Mouse (Mus musculus) adrenal gland, adult 2 months (tissue): ENCODE measurements around the gene Inpp5a. TPM values are rescaled to one million over a fixed set of nuclear protein-coding genes. Genes with fewer than 3 reads are reported as not detected.
A peak's percentile ranks its signal among the peaks of the same experiment; 100 is the strongest.

ENCODE experiments used
- DNase-seq: peaks from one replicate; pipeline ENCODE4 v3.0.0; 2021
- long read RNA-seq: library from polyadenylated mRNA; stranded (forward); transcript quantifications from one replicate; pipeline ENCODE4 v2.0.0, GENCODE M21; 2021
- polyA plus RNA-seq: library from polyadenylated mRNA; depleted of rRNA; stranded (reverse); fragments of >200 nt; gene quantifications from 2 replicates; pipeline ENCODE4 v1.2.3, GENCODE M21; 2012; rRNA removed
- total RNA-seq, 2 experiments: library from RNA; stranded (reverse); gene quantifications; 2 replicates each; pipeline ENCODE4 v1.2.3; 2021

The Inpp5a gene
- total RNA-seq: 100 to 1,000 TPM in 1 of 2 experiments, 10 to 100 TPM in 1; 89.7 to 103 TPM
- 41.5 and 46.2 TPM in 2 replicates for polyA plus RNA-seq
- long read RNA-seq, transcript Inpp5a-203 (16 exons, 2,826 nt): major isoform, 85 of 109 reads
- long read RNA-seq, transcript Inpp5a-201 (16 exons, 2,774 nt): minor isoform, 6 of 109 reads
- long read RNA-seq, partial matches to known transcripts: 6 of 109 reads
- long read RNA-seq, other reads (novel, unspliced or antisense): 12 of 109 reads

DNA sequence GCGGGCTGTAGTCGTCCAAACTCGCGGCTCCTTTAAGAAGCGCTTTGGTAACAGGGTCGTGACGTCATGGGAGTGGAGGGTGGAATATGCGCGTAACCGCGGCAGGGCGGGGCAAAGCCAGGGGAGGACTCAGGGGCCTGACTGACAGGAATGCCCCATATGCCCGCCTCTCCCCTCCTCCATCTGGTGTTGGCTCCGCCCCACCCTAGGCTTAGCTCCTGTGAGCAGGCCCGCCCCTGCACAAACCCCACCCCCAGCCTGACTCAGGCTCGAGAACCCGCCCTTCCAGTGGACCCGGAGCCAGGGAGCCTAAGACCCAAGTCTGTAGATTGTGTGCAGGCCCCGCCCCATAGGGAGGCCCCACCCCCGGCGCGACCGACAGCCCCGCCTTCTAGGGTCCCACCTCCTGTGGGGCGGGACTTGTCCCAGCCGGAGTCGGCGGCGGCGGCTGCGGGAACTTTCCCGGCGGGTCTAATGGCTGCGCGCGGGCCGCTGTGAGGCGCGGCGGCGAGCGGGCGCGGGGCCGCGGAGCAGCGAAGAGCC, at the start of gene Inpp5a:
Inpp5a (plus strand) TSS at position 440 of the 543 bp plus-strand sequence.
- DNase-seq: peak; percentile 100

DNA sequence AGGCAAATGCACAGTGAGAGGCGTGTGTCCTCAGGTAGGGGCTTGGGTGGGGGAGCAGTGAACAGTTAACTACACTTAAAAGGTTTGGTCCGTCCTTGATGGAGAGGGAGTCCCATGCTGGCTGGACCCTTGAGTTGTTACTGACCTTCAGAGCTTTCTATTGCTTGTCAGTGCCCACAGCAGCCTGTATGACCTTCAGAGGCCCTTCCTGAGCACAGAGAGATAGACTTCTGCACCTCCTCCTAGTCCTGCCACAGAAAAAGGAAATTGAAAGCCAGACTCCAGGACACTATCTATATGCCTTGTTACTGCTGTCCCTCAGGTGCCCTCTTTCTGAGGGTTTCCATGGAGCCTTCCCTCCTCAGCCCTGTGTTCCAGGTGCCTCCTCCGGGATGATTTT, 49.7 kb upstream of the Inpp5a start:
- peak; percentile 24 for DNase-seq

DNA sequence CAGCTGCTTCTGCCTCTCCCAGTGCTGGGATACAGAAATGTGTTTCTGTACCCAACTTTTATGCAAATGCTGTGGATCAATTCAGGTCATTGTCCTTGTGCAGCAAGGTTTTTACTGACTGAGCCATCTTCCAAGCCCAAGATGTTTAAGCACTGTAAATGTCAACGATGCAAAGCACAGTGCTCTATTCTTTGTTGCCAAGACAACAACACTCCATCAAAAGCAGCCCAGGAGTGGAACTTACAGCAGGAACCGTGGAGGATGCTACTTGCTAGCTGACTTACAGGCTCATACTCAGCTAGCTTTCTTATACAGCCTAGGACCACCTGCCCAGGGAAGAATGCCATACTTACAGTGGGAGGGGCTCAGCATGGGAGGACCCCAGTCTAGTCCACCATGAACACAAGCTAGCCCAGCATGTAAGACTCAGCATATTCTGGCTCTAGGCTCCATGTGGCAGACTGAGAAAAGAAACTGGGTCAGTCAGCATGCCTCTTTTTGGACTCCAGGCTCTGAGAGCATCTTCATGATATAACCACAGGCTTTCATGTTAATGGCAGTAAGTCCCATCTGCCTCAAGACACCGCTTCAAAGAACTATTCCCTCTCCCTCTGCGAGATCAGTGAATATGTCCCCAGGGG, 47.8 kb upstream of the Inpp5a start:
- DNase-seq: no peak

DNA sequence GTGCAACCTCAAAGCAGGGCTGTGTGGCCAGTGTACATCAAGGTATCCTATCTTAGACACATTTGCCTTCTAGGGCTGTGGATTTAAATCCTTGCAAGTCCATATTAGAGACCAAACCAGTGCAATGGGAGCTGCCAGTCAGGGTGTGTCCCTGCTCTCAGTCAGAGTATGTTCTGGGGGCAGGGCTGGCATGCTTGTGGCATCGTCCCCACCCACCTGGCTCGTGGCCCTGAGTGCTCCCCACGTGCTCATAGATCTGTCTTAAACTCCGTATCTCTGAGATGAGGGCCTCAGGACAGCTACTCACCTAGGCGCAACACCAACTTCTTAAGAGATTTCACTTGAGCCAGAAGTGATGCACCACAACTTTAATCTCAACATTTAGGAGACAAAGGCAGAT, 46.1 kb upstream of the Inpp5a start:
- no peak for DNase-seq

DNA sequence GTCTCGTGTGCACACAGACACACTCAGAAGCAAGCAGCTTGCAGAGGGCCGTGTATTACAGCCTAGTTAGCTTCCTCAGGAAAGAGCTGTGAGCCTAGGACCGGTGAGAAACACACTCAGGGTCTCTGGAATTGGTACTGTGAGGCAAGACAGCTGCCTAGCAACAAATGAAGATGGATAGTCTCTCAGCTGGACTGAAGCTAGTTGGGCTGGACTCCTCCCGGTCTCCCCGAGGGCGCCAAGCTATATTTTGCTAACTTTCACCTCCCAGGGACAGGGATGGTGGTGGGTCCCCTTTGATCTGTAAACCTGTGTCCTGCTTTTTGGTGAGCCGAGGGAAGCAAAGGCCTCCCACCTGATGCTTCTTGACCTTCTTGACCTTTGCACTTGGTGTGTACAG, 41.9 kb upstream of the Inpp5a start:
- DNase-seq: no peak

DNA sequence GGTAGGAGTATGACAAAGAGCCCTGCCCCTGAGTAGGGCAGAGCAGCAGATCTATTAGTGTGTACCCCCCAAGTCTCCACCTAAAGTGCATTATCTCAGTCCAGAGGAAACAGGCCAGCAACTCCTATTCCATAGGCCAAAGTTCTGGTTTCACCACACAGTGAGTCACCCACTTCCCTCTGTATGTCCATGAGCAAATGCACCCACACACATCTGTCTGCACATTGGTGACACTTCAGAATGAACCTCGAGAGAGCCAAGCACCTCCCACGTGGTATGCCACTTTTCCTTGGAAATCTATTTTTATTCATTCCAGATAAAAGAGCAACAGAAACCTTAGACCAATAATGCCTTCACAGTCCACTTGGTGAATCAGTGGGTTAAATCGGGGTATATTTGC, 38.3 kb upstream of the Inpp5a start:
- DNase-seq: peak; percentile 35

DNA sequence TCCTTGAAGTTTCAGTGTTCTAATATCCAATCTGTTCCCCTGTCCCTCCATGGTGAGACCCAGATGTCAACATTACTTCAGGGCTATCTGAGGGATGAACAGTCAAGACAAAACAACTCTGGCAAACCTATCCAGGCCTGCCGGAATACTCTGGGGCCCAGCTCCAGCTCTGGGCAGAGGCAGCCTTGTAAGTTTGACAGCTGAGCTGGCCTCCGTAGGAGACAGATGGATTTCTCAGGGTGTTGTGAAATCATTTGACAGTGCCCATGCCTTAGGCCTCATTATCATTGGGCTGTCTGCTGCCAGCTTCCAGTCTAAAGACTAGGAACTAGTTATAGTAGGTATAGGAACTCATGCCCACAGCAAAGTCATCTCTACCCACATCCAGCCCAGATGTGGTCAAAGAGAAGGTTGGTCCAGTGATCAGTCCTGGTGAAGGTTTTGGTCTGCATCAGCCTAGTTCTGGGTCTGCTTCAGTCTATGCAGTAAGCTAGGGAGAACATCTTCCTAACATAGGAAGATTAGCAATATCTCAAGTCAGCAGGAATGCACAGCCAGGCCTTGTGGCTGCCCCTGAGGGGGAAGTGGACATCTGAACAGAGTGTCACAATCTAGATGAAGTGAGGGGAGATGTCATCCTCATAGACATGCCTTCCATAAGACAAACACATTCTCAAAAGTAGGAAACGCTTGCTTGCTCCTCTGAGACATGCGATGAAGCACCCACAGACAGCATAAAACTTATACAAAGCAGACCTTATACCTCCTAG, 34.4 kb upstream of the Inpp5a start:
- peak; percentile 69 for DNase-seq

DNA sequence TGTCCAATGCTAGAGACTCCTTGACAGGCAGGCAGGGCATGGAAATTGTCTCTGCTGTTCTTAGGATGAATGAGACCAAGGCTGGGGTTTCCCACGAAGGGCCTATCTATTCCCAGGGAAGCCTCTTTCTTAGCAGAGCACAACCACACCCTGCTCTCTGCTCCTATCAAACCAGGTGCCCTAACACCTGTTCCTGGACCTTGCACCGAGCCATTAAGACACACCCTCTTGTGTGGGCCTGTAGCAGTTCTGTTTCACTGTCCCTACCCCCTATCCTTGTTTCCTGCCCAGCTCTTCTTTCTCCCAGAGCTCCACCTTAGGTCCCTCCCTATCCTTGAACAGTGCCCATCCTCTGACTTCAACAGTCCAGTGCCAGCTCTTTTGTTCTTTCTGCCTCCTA, 31.9 kb upstream of the Inpp5a start:
- DNase-seq: no peak

DNA sequence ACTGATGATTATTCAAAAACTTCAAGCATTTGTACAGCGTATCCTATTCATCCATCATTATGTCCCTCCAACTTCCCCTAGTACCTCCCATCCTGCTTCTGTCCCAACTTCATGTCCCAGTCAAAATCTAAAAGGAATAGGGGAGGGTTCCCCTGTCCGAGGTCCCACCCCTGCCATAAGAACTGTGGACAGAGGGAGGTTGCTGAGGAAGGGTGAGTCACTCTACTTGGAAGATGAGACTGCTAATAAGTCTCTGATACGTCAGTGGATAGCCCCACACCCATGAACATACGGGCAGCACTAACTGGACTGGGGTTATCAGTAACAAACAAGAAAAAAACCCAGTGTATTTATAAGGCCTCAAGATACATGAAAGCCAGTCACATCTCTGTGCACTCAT, 29.0 kb upstream of the Inpp5a start:
- peak; percentile 75 for DNase-seq

DNA sequence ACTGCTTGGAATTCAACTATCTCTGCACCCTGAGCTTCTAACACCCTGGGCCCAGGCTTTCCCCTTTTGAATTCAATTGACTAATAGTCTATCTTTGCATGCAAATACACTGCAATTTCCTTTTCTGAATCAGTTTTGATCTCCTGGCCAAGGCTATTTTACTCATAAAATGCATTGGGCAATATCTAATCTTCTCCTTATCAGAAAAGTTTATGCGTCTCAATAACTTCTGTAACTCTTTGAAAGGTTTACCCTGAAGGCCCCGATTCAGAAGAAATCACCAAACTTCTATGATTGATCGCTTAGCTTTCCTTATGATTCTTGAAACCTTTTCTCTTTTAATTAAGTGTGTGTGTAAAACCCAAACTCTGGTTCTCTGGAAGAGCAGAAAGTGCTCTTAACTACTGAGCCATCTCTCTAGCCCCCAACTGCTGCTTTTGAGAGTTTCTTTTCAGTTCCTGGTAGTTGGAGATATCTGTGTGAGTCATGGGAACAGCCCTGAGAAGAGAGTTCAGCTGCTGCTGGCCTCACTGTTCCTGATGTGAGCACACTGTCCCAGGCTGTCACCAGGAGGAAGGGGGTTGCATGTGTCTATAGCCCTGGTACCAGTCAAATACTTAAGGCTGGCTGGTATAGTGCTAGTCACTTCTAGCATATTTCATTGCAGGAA, 27.9 kb upstream of the Inpp5a start:
- peak; percentile 61 for DNase-seq

DNA sequence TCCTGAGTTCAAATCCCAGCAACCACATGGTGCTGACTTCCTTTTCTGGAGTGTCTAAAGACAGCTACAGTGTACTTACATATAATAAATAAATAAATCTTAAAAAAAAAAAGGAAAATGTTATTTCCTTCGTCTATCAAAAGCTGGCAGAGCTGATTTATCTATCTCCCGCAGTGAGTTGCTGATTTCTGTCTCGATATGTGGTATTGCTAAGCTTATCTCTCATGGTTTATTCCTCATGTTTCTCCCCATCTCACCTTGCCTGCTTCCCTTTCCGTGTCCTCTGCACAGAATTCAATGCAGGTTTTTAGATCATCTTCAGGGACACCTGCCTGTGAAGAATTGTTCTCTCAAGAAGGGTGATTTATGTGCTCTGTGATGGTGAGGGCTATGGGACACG, 27.1 kb upstream of the Inpp5a start:
- no peak for DNase-seq

DNA sequence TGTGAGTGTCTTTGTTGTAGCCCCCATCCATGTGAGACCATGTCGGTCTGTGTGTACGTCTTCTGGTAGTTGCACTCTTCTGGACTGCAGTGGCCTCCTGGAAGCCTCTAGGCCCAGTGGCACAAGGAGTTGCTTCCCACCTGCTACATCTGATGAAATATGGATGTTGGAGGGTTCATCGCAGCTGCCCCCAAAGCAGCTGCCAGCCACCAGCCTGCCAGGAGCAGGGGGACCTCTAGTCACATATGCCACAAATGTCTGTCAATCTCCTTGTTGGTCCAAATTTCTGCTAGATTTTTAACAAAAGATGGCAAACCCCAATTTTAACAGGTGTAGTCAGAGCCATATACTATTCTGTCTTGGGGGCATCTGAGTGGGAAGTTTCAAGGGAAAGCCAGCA, 26.4 kb upstream of the Inpp5a start:
- DNase-seq: no peak

DNA sequence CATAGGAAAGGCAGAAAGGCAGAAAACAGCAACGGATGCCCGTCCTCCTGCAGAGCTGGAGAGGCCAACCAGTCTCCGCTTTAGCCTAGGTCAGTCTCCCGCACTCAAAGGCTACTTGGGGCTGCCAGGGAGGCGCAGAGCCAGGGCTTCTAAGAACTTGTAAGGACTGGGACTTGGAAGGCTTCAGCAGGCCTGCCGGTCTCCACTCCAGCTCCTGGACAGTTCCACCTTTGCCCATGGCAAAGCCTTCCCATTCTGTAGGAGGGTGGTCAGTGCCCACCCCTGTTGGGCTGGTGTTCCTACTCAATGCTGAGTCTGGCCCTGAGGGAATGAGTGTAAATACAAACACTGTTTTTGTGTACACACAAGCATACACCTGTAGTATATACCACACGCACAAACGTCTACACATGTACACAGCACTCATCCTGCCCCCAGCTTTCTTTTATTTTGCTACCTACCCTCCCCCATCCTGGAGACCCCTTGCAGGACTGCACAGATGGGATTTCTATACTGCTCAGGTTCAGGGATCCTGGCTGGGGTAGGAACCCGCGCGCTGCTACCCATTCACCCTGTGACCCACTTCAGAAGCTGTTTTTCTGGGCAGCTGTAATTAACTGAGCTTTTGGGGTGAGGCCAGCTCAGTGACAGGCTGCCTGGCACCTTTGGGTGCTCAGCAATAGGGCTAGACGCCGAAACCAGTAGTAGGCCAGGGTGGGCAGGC, 25.5 kb upstream of the Inpp5a start:
- peak; percentile 57 for DNase-seq

DNA sequence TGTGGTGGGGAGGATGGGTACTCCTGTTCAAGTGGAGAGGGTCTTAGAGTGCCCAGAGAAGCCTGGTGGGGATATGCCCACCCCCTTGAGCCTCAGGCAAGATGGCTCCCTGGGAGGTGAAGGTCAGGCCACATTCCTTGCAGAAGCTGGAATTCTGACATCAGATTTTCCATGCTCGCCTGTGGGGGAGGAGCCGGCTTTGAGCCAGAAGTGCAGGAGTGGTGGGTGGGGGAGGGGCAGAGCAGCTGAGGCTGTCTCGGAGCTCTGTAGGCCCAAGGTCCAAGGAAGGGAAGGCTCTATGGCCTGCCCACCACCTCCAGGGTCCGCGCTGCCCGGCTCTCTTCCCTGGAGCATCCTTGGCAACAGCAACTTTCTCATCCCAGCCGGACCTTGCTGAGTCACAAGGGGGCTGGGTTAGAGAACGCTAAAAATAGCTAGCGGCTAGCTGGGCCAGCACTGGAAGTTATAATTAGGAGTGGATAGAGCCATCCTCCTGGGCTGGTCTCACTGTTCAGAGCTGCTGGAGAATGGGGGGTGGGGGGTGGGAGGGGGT, 24.8 kb upstream of the Inpp5a start:
- peak; percentile 94 for DNase-seq

DNA sequence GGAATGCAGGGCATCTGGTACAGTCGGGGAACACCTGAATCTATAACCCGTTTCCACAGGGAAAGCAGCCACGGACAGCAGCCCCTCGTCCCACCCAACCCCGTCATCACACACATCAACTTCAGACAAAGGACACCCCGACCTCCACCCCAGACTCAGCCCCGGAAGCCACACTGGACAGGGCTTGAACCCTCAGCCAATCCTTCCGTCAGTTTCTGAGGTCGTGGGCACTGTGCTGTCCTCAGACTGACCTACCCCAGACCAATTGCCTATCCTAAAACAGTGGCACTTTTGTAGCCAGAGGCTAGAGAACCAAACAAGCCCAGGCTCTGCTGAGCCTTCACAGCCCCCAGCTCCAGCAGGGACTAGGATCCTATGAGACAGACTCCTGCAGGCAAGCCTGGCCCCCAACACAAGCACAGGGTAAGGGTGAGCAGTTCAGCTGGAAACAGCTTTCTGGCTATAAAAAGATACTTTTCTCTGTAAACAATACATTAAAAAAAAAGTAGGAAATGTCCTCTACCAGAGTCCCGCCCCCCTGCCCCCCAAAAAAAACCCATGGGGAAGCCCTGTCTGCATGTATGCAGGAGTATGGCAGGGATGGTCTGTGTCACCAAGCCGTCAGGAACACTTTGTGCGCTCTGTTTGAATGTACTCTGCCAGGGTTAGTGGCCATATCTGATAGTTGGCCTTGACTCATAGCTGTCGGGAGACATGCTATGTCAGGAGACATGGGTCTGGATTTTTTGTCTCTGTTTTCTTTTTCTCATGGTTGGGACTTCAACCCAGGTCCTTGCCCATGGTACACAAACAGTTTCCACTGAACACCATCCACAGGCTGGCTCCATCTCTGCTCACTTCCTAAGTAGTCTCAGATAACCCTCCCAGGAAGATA, 23.7 kb upstream of the Inpp5a start:
- DNase-seq: peak; percentile 34

DNA sequence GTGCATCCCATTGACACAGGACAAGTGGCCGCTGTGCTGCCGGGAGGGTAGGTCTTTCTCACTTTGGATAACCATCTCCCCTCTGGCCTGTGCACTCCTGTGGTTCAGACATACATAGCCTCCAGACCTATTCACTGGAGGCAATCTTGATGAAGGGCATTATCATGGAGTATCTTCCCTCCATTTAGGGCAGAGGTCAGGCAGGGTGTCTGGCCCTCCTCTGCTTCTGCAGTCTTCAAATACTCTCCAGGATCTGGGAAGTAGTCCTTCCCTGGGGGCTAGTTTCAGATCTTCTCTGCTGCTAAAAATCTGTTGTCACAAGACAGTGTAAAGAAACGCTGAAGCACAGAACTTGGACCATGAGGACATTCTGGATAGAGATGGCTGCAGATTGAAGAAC, 22.8 kb upstream of the Inpp5a start:
- DNase-seq: no peak

DNA sequence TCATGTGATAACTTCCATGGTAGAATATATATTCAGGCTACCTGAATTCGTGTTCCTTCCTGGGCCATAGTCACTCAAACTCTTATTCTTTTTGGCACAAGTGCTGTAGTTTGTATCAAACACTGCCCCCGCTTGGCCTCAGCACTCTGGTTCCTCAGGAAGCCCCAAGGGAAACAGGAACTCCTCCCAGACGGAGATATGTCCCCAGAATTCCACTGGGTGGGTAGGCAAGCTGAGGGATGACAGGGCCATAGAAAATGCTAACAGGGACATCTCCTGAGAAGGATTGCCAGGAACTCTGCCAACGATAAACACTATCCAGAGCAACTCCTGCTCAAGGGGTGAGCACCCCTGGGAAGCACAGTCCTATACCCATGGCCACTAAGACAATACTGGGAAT, 22.4 kb upstream of the Inpp5a start:
- peak; percentile 65 for DNase-seq

DNA sequence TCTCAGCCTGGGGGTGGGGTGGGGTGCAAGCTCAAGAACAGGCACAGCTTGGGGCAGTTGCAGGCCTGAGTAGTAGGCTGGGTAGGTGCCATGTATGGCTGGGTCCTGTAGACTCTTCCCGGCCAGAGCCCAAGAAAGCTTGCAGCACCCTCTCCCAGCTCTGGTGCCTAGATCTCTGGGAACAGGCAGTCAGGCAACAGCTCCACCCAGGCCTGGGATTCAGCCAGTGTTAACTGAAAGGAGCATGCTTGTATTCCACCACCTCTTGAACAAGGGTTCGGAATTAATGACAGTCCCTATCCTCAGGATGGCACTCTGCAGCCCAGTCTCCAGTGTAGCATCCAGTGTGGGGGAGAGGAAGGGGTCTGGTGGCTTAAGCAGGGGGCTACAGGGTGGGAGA, 20.7 kb upstream of the Inpp5a start:
- no peak for DNase-seq

DNA sequence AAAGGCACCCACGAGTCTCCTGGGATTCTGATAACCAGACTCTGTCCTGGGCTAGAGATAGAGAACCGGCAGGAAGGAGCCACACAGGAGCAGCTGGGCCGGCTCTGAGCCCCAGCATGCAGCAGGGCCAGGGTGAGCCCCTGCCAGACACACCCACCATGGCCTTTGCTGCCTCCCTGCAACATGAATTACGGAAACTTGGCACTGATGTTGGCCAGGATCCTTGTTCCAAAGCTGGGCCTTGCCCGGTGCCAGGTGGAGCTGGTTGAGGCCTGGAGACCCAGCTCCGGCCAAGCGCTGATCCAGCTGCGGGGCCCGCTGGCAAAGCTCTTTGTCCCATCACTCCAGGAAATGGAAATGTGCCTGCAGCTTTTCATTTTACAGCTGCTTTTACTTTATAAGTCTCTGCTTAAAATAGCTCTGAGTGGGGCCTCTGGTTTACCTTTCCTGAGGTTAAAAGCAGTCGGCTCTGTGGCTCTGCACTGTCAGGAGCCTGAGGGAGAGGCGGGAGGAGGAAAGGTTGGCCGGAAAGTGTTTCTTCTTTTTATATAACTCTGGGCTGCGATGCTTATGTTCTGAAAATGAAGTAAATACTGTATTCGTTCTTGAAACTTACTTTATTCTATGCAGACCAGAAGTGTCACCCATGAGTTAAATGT, 20.1 kb upstream of the Inpp5a start:
- DNase-seq: peak; percentile 88
